Mouse (Mus musculus): ENCODE data around the gene Svs4.

- TF ChIP-seq POLR2A (IDR thresholded peaks at IDR 0.05; ENCODE audit: low read depth, low read length): no peak
- TF ChIP-seq CTCF (IDR thresholded peaks at IDR 0.05; ENCODE audit: borderline replicate concordance, insufficient read depth, low read length): no peak
Observed at GRCm38 (mm10) chr2:164312599-164312998, 34.3 kb upstream of the Svs4 start.

Measured in embryonic fibroblast, embryonic 13.5 days (primary cell).